Mouse (Mus musculus) megakaryocyte progenitor cell, adult 5-6 weeks (primary cell): ENCODE data around the gene Fxr2. TPM values are rescaled to one million over a fixed set of nuclear protein-coding genes. Genes with fewer than 3 reads are reported as not detected.

ENCODE experiments used
- total RNA-seq, 2 experiments: library from RNA; stranded (forward) in 1 of 2; stranded (reverse) in 1 of 2; fragments of 157-497, 149-512 nt in 1 of 2; fragments of 200-1000 nt in 1 of 2; gene quantifications; 2 replicates each; pipeline versions ENCODE4 v1.2.3 to v1.2.4; 2015 to 2017

The Fxr2 gene
- total RNA-seq, 2 experiments from 2014 or later, result 27.3 to 35.5 TPM

Other genes with a start within 250 kb of the Fxr2 start
Only the 30 nearest of the 34 such genes appear.
- gene Tmem88, start 234.8 kb upstream of the Fxr2 start, total RNA-seq (2015), result 0.07 and 0.42 TPM in 2 replicates
- 0.12 TPM in 1 of 2 replicates, not detected in the other for gene Tmem88, start 234.8 kb upstream of the Fxr2 start, total RNA-seq (2017)
- gene Kdm6b, start 219.3 kb upstream of the Fxr2 start, total RNA-seq (2015), result 10.4 and 11.7 TPM in 2 replicates
- gene Kdm6b, start 219.3 kb upstream of the Fxr2 start, total RNA-seq (2017), result 1.8 and 2.9 TPM in 2 replicates
- 0.07 TPM in 1 of 2 replicates, not detected in the other for gene Dnah2, start 83.9 kb upstream of the Fxr2 start, total RNA-seq (2015)
- gene Dnah2, start 83.9 kb upstream of the Fxr2 start, total RNA-seq (2017), result under 0.01 TPM in 1 of 2 replicates, not detected in the other
- 0.15 TPM in 1 of 2 replicates, not detected in the other for gene Efnb3, start 72.8 kb upstream of the Fxr2 start, total RNA-seq (2015)
- 0.24 and 0.33 TPM in 2 replicates for gene Efnb3, start 72.8 kb upstream of the Fxr2 start, total RNA-seq (2017)
- 16.2 and 18.3 TPM in 2 replicates for gene Wrap53, start 52.7 kb upstream of the Fxr2 start, total RNA-seq (2015)
- 6.2 and 6.9 TPM in 2 replicates for gene Wrap53, start 52.7 kb upstream of the Fxr2 start, total RNA-seq (2017)
- gene Trp53, start 52.6 kb upstream of the Fxr2 start, total RNA-seq (2015), result 124 and 173 TPM in 2 replicates
- 65.1 and 65.6 TPM in 2 replicates for gene Trp53, start 52.6 kb upstream of the Fxr2 start, total RNA-seq (2017)
- gene Atp1b2, start 27.0 kb upstream of the Fxr2 start, total RNA-seq (2015), result 19.6 and 44.5 TPM in 2 replicates
- 2.0 and 4.0 TPM in 2 replicates for gene Atp1b2, start 27.0 kb upstream of the Fxr2 start, total RNA-seq (2017)
- not detected in 2 replicates for gene Shbg, start 15.1 kb upstream of the Fxr2 start, total RNA-seq (2015)
- not detected in 2 replicates for gene Shbg, start 15.1 kb upstream of the Fxr2 start, total RNA-seq (2017)
- not detected in 2 replicates for gene Sat2, start 11.0 kb upstream of the Fxr2 start, total RNA-seq (2015)
- gene Sat2, start 11.0 kb upstream of the Fxr2 start, total RNA-seq (2017), result 0.37 and 1.5 TPM in 2 replicates
- gene Sox15, start 22.3 kb downstream of the Fxr2 start, total RNA-seq (2015), result not detected in 2 replicates
- 0.95 TPM in 1 of 2 replicates, not detected in the other for gene Sox15, start 22.3 kb downstream of the Fxr2 start, total RNA-seq (2017)
- gene Mpdu1, start 29.7 kb downstream of the Fxr2 start, total RNA-seq (2015), result 28.6 and 37.5 TPM in 2 replicates
- 55.0 and 55.5 TPM in 2 replicates for gene Mpdu1, start 29.7 kb downstream of the Fxr2 start, total RNA-seq (2017)
- gene Cd68, start 33.2 kb downstream of the Fxr2 start, total RNA-seq (2015), result 33.1 and 39.3 TPM in 2 replicates
- gene Cd68, start 33.2 kb downstream of the Fxr2 start, total RNA-seq (2017), result 15.5 and 25.0 TPM in 2 replicates
- 1,029 and 1,055 TPM in 2 replicates for gene Eif4a1, start 39.4 kb downstream of the Fxr2 start, total RNA-seq (2015)
- gene Eif4a1, start 39.4 kb downstream of the Fxr2 start, total RNA-seq (2017), result 1,055 and 1,141 TPM in 2 replicates
- gene Senp3, start 49.1 kb downstream of the Fxr2 start, total RNA-seq (2015), result 140 and 145 TPM in 2 replicates
- 108 and 123 TPM in 2 replicates for gene Senp3, start 49.1 kb downstream of the Fxr2 start, total RNA-seq (2017)
- gene Tnfsf13, start 52.8 kb downstream of the Fxr2 start, total RNA-seq (2015), result 28.5 and 31.9 TPM in 2 replicates
- gene Tnfsf13, start 52.8 kb downstream of the Fxr2 start, total RNA-seq (2017), result 49.4 and 53.7 TPM in 2 replicates
- 0.88 and 2.0 TPM in 2 replicates for gene Tnfsf12, start 62.9 kb downstream of the Fxr2 start, total RNA-seq (2015)
- gene Tnfsf12, start 62.9 kb downstream of the Fxr2 start, total RNA-seq (2017), result 0.75 and 1.0 TPM in 2 replicates
- gene Tnfsfm13, start 63.1 kb downstream of the Fxr2 start, total RNA-seq (2015), result 7.5 and 9.4 TPM in 2 replicates
- gene Tnfsfm13, start 63.1 kb downstream of the Fxr2 start, total RNA-seq (2017), result 6.1 and 7.9 TPM in 2 replicates
- 140 and 147 TPM in 2 replicates for gene Polr2a, start 125.6 kb downstream of the Fxr2 start, total RNA-seq (2015)
- 21.0 and 34.4 TPM in 2 replicates for gene Polr2a, start 125.6 kb downstream of the Fxr2 start, total RNA-seq (2017)
- not detected in 2 replicates for gene Slc35g3, start 129.0 kb downstream of the Fxr2 start, total RNA-seq (2015)
- not detected in 2 replicates for gene Slc35g3, start 129.0 kb downstream of the Fxr2 start, total RNA-seq (2017)
- 1.3 and 1.5 TPM in 2 replicates for gene Zbtb4, start 132.9 kb downstream of the Fxr2 start, total RNA-seq (2015)
- 0.51 and 0.54 TPM in 2 replicates for gene Zbtb4, start 132.9 kb downstream of the Fxr2 start, total RNA-seq (2017)
- 0.24 and 1.6 TPM in 2 replicates for gene Chrnb1, start 163.0 kb downstream of the Fxr2 start, total RNA-seq (2015)
- 0.04 and 0.44 TPM in 2 replicates for gene Chrnb1, start 163.0 kb downstream of the Fxr2 start, total RNA-seq (2017)
- 0.22 and 0.52 TPM in 2 replicates for gene Fgf11, start 168.9 kb downstream of the Fxr2 start, total RNA-seq (2015)
- gene Fgf11, start 168.9 kb downstream of the Fxr2 start, total RNA-seq (2017), result 0.21 and 0.41 TPM in 2 replicates
- not detected in 2 replicates for gene Tmem102, start 172.6 kb downstream of the Fxr2 start, total RNA-seq (2015)
- gene Tmem102, start 172.6 kb downstream of the Fxr2 start, total RNA-seq (2017), result not detected in 2 replicates
- gene Gm39566, start 182.3 kb downstream of the Fxr2 start, total RNA-seq (2015), result not detected in 2 replicates
- not detected in 2 replicates for gene Gm39566, start 182.3 kb downstream of the Fxr2 start, total RNA-seq (2017)
- gene Spem2, start 185.5 kb downstream of the Fxr2 start, total RNA-seq (2015), result not detected in 2 replicates
- gene Spem2, start 185.5 kb downstream of the Fxr2 start, total RNA-seq (2017), result not detected in 2 replicates
- not detected in 2 replicates for gene Spem1, start 189.2 kb downstream of the Fxr2 start, total RNA-seq (2015)
- 0.79 TPM in 1 of 2 replicates, not detected in the other for gene Spem1, start 189.2 kb downstream of the Fxr2 start, total RNA-seq (2017)
- gene Nlgn2, start 204.8 kb downstream of the Fxr2 start, total RNA-seq (2015), result 8.4 and 10.8 TPM in 2 replicates
- 3.5 and 6.2 TPM in 2 replicates for gene Nlgn2, start 204.8 kb downstream of the Fxr2 start, total RNA-seq (2017)
- gene Tmem256, start 205.5 kb downstream of the Fxr2 start, total RNA-seq (2015), result 240 and 307 TPM in 2 replicates
- 174 and 238 TPM in 2 replicates for gene Tmem256, start 205.5 kb downstream of the Fxr2 start, total RNA-seq (2017)
- gene Plscr3, start 213.4 kb downstream of the Fxr2 start, total RNA-seq (2015), result 60.6 and 62.2 TPM in 2 replicates
- 29.1 and 32.9 TPM in 2 replicates for gene Plscr3, start 213.4 kb downstream of the Fxr2 start, total RNA-seq (2017)
- gene Tnk1, start 225.7 kb downstream of the Fxr2 start, total RNA-seq (2015), result 0.32 TPM in 1 of 2 replicates, not detected in the other
- 0.54 TPM in 1 of 2 replicates, not detected in the other for gene Tnk1, start 225.7 kb downstream of the Fxr2 start, total RNA-seq (2017)